Mouse (Mus musculus) E14TG2a.4 (cell line): ENCODE results near the gene Frmd4b.
"Not testable (repeated sequence)": the region's sequence is repeated elsewhere in the genome, so short reads cannot be mapped to it uniquely, and the experiment has no call there.

Experiments used
- H3K27me3 ChIP-seq: 2 replicates; pipeline ENCODE4 v1.6.1; 2014; ENCODE audit warnings: low read length, control low read depth; ENCODE audit not compliant: insufficient read depth
- H3K36me3 ChIP-seq: 2 replicates; pipeline ENCODE4 v1.6.1; 2014; ENCODE audit warnings: low read length, control low read depth; ENCODE audit not compliant: insufficient read depth
- H3K4me1 ChIP-seq: replicated peaks from 2 replicates; pipeline ENCODE4 v1.6.1; 2014; ENCODE audit warnings: low read depth, low read length, control low read depth
- H3K4me3 ChIP-seq: replicated peaks from 2 replicates; pipeline ENCODE4 v1.5.1; 2014; ENCODE audit warnings: mild to moderate bottlenecking, low read length
- H3K9me3 ChIP-seq: 2 replicates; pipeline ENCODE4 v1.6.1; 2014; ENCODE audit warnings: low read length, control low read depth
- CTCF ChIP-seq: conservative IDR thresholded peaks from 2 replicates; pipeline ENCODE4 v1.5.1; 2014; ENCODE audit warnings: low read length
- NANOG ChIP-seq: IDR thresholded peaks from 2 replicates; pipeline ENCODE4 v1.6.1; 2014; ENCODE audit warnings: borderline replicate concordance, low read length, mixed read lengths
- POU5F1 ChIP-seq: IDR thresholded peaks from 2 replicates; pipeline ENCODE4 v1.6.1; 2014; ENCODE audit warnings: low read length, borderline replicate concordance

The Frmd4b gene

DNA sequence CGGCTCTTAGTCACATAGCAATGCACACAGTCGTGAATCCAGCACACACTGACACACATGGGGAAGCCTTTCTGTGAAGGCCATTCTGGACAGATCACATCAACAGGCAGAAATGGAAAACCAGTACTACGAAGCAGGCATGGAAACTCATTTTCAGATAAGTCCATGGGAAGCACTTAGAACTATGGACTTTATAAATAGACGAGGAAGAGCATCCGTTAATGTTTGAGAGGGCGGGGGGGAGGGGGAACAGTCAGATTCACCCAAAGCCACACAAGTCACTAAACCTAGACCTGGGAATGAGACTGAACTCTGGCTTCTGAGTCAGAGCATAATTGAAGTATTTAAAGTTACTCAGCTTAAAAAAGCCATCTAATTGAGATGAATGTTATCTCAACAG, 186.8 kb downstream of the Frmd4b start:
- no peaks in the 10 kb centered on the region for H3K36me3 ChIP-seq
- H3K27me3 ChIP-seq, result peaks cover 29% of the 10 kb centered on the region
- no peaks in the 10 kb centered on the region for H3K4me1 ChIP-seq
- no peak for TF ChIP-seq CTCF
- TF ChIP-seq NANOG, result no peak
- no peak for TF ChIP-seq POU5F1
- H3K9me3 ChIP-seq, result peaks cover 1% of the 10 kb centered on the region; the same call in 1 of the 2 replicates
- no peak overlapping the region for H3K4me3 ChIP-seq

DNA sequence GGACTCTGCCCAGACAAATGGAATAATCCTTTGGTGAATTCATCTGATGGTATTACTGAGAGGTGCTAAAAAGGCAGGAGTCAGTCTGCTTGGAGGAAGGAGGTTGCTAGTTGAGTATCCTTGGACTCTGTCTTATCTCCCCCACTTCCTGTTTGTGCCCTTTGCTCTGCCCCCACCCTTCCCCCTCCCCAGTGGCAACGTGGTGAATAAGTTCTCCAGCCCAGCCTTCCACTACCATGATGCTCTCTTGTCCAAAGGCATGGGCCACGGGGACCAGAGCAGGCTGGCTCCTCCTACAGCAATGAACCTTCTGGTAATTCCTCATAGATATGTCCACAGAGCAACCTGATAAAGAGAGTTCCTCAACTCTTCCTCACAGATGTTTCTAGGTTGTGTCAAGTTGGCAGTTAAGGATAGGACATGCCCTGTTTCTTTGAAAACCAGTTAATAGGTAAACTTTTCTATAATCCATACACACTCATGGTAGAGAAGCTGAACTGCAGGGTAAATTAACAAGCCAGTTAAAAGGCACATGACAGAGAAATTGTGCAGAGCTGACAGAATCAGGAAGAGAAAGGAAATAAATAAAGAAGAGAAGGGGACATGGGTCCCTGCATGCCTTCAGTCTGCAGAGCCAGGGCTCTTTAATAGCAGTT, 187.5 kb downstream of the Frmd4b start:
- no peaks in the 10 kb centered on the region for H3K4me1 ChIP-seq
- H3K4me3 ChIP-seq, result no peak overlapping the region
- no peak for TF ChIP-seq NANOG
- no peak for TF ChIP-seq CTCF
- TF ChIP-seq POU5F1, result no peak
- H3K36me3 ChIP-seq, result no peaks in the 10 kb centered on the region
- no peaks in the 10 kb centered on the region for H3K9me3 ChIP-seq
- H3K27me3 ChIP-seq, result peaks cover 27% of the 10 kb centered on the region

DNA sequence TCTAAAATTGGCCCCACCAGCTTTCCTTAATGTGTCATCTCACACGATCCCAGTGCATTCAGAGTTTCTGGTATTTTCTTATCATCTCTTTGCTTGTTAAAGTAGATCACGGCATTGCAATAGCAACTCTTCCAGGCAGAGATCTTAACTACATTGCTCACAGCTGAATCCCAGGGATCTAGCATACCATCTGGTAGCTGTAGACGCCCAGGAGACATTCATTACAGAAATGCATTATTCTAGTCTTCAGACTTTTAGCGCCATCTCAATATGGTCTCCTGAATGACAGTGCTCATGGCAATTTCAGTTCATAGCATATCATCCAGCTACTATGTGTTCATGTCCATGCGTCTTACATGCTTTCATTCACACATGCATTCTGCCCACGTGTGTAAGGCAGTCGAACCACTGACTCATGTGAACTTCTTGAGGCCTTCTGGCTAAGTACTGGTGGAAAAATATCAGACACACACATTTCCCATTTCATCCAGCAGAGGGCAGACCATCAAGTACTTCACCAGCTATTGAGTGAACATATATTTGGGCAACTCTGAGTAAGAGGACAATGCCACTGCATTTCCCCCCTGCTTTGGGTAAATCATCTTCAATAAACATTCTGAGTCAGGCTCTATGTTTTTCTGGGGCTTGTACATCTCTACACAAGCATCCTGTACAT, 197.4 kb downstream of the Frmd4b start:
- Histone ChIP-seq H3K4me1 (no peaks in the 10 kb centered on the region), H3K4me3 (no peak overlapping the region), H3K36me3 (no peaks in the 10 kb centered on the region), H3K27me3 (peaks cover 8% of the 10 kb centered on the region; the same call in 1 of the 2 replicates), H3K9me3 (0 out of 2 replicates have a peak, but pooled peaks cover 3% of the 10 kb centered on the region)
- TF ChIP-seq CTCF (peak; percentile 72), POU5F1 (no peak)

DNA sequence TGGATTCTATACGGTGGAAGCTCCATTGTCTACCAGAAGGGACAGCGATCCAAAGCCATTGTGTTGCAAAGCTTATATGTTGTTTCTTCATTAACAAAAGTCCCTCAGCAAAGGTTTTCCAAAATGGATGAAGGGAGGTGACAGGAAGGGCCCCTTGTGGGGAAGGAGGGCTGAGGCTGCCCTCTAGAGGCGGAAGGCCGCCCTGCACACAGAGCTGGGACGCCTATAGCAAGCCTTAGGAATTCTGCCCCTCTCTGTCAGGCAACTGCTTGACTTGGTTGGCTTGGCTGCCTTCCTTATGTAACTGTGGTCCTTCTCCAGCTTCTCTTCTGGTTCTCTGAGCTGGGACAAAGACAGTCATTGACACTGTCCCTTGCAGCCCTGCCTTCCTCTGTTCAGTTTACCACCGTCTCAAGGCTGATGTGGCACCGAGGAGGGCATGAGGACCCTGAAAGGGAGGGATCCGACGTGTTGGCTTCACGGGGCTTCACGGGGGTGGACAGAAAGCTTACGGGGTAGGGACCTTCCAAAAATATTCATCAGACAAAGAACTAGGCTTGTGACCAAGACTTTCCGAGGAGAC, 200.3 kb downstream of the Frmd4b start:
- 0 out of 2 replicates have a peak, but pooled peaks cover 3% of the 10 kb centered on the region for H3K9me3 ChIP-seq
- H3K4me3 ChIP-seq, result no peak overlapping the region
- TF ChIP-seq CTCF (peak; percentile 86), POU5F1 (no peak)
- peaks cover 8% of the 10 kb centered on the region; the same call in 1 of the 2 replicates for H3K27me3 ChIP-seq
- no peaks in the 10 kb centered on the region for H3K4me1 ChIP-seq
- no peaks in the 10 kb centered on the region for H3K36me3 ChIP-seq

DNA sequence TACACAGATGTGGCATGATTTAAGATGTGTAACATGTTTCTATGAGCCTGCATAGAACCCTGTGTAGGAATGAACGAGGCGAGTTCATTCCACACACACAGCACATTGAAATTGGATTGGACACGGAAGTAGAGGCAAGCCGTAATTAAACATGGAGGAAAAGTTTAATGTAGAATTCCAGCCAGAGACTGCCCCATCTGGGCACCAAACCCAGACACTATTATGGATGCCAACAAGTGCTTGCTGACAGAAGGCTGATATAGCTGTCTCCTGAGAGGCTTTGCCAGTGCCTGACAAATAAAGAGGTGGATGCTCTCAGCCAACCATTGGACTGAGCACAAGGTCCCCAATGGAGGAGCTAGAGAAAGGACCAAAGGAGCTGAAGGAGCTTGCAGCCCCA, 201.8 kb downstream of the Frmd4b start:
- not testable (repeated sequence) for H3K27me3 ChIP-seq, H3K4me1 ChIP-seq, H3K4me3 ChIP-seq, H3K9me3 ChIP-seq, H3K36me3 ChIP-seq

DNA sequence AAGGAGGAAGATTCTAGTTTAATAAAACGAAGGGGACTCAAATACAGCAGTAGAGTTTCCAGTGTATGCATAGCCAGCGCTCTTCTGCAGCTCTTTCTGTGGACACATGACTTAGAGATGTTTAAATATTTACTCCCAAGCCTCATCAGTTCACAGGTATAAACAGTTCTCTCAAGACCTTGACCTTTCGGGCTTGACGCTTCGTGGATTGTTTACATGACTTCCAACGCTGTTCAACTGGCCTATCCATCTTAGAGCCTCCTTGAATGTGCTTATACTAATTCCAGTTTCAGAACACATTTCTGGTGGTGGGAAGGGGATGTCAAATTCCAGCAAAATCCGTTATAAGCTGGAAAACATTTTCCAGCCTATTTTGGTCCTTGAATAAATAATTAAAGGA, 203.9 kb downstream of the Frmd4b start:
- Histone ChIP-seq H3K36me3 (no peaks in the 10 kb centered on the region), H3K4me3 (no peak overlapping the region), H3K27me3 (peaks cover 4% of the 10 kb centered on the region; the same call in 1 of the 2 replicates), H3K9me3 (0 out of 2 replicates have a peak, but pooled peaks cover 3% of the 10 kb centered on the region), H3K4me1 (no peaks in the 10 kb centered on the region)
- TF ChIP-seq POU5F1 (no peak), NANOG (no peak), CTCF (no peak)

DNA sequence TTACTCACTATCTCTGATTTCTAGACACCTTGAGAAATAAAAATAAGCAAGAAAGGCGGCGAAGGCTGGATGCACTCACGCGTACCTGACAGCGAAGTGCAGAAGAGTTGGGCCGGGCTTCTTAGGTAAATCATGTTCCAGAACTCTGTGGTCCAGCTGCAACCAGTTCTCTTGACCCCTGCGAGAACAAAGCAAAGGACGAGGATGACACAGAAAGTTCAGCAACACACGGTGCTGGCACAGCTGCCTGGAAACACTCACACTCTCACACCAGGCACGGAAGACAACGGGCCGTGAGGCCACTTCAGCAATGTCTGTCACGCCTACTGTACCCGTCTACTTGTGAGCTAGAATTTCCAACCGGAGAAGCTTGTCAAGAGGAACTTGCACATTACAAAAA, 204.9 kb downstream of the Frmd4b start:
- Histone ChIP-seq H3K36me3 (no peaks in the 10 kb centered on the region), H3K9me3 (0 out of 2 replicates have a peak, but pooled peaks cover 3% of the 10 kb centered on the region), H3K4me1 (no peaks in the 10 kb centered on the region), H3K27me3 (no peaks in the 10 kb centered on the region), H3K4me3 (no peak overlapping the region)
- TF ChIP-seq NANOG (no peak), POU5F1 (no peak), CTCF (no peak)

DNA sequence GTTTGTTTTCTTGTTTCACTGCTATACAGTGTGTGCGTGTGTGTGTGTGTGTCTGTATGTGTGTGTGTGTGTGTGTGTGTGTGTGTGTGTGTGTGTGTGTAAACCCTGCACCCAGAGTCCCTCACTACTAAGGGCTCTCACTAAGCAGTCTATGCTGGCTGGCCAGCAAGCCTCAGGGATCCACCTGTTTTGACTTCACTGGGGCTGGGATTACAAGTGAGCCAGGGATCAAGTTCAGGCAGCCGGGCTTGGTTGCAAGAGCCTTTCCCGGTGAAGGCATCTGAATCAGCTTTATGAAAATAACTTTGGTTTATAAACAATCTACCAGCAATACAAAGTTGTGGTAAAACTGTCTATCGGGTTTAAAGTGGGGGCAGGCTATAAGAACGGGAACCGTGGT, 206.0 kb downstream of the Frmd4b start:
- Histone ChIP-seq H3K4me1 (no peaks in the 10 kb centered on the region), H3K36me3 (no peaks in the 10 kb centered on the region)

More for the DNA sequence above, 206.0 kb downstream of the Frmd4b start:
- Histone ChIP-seq H3K4me3 (no peak overlapping the region), H3K27me3 (no peaks in the 10 kb centered on the region), H3K9me3 (no peaks in the 10 kb centered on the region)
- no peak for TF ChIP-seq NANOG
- TF ChIP-seq CTCF, result no peak
- TF ChIP-seq POU5F1, result no peak
